Mouse (Mus musculus) bone marrow, adult 2 months (tissue): ENCODE data around the gene Lix1l. TPM values are rescaled to one million over a fixed set of nuclear protein-coding genes. Genes with fewer than 3 reads are reported as not detected.

ENCODE experiments used
- H3K27ac ChIP-seq: fragments of 200-500 bp; 2 replicates; pipeline ENCODE4 v1.5.1; 2012; ENCODE audit warnings: low read depth, mild to moderate bottlenecking, control low read depth, inconsistent platforms, low read length; ENCODE audit not compliant: control insufficient read depth, poor library complexity, insufficient read depth
- H3K4me1 ChIP-seq: fragments of 200-500 bp; 2 replicates; pipeline ENCODE4 v1.6.1; 2011; ENCODE audit warnings: low read length; ENCODE audit not compliant: control insufficient read depth, insufficient read depth
- H3K4me3 ChIP-seq: fragments of 200-500 bp; replicated peaks from 2 replicates; pipeline ENCODE3; 2011; ENCODE audit warnings: mild to moderate bottlenecking, low read depth, low read length, control low read depth; ENCODE audit not compliant: control insufficient read depth
- CTCF ChIP-seq: fragments of 200-500 bp; IDR thresholded peaks from 2 replicates; pipeline ENCODE4 v1.5.1; 2011; ENCODE audit warnings: low read length, control low read depth; ENCODE audit not compliant: control insufficient read depth, insufficient read depth
- POLR2A ChIP-seq: fragments of 200-500 bp; IDR thresholded peaks from 2 replicates; pipeline ENCODE4 v1.6.1; 2011; ENCODE audit warnings: low read depth, mild to moderate bottlenecking, control low read depth, low read length, borderline replicate concordance; ENCODE audit not compliant: control insufficient read depth
- WGBS: fragments of 180-500 bp; shearing (Covaris S2); methylation state at CpG from one replicate; pipeline ENCODE4 v1.1.7; 2018; 5-methylcytosine and 5-hydroxymethylcytosine counted together
- polyA plus RNA-seq: library from polyadenylated mRNA; stranded (reverse); fragments of >200 nt; gene quantifications from 2 replicates; pipeline ENCODE4 v1.2.4, GENCODE M21; 2011; ENCODE audit warnings: low replicate concordance; ENCODE audit not compliant: missing spikeins, insufficient read depth, insufficient read length

The Lix1l gene
- polyA plus RNA-seq, 1 experiment, result 5.7 TPM

DNA sequence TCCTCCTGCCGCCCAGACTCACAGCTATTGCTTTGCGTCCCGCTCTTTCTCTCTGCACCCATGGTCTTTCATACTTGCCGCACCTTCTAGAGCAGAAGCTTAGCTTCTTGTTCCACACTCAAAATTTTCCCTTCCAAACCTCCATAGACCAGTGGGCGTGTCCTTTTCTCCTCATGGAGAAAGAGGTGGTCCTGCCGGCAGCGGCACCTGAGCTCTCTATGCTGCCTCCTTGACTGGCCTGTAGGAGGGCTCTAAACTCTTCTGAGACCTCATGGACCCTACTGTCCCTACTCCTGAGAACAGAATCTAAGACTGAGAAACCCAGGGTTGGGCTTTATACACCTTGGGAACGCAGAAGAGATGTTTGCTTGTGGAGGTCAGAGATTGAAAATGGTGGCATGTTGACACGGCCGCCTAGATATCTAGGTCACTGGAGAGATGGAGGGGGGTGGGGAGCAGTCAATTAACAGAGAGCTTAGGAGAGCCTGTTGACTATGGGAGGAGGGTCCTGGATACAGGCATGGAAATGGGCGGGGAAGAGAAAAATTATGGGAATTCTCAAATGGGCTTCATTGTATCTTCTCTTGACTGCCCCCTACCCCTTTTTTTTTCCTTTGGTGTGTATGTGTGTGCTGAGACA is 30.9 kb upstream of the Lix1l start:
- TF ChIP-seq POLR2A (no peak), CTCF (no peak)
- 88% methylated on average over 11 of the region's 11 CpGs for WGBS
- no peak overlapping the region for H3K27ac ChIP-seq

DNA sequence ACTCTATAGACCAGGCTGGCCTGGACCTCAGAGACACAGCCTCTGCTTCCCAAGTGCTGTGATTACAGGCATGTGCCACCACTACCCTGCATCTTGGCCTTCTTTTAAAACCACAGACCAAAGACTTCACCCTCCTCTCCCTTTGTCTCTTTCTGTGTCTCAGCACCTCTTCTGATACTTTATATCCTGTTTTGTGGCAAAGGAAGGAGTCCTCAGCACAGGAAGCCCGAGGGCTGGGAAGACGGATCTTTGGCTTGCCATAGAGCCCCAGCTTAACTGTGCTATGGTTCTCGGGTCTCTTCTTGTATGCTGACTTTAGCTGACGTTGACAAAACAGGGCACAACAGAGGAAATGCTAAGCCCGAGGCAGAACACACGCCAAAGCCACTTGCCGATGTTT is 30.3 kb upstream of the Lix1l start:
- Histone ChIP-seq H3K4me1 (peaks cover 7% of the 10 kb centered on the region; the same call in 1 of the 2 replicates), H3K4me3 (no peak overlapping the region), H3K27ac (no peak overlapping the region)
- TF ChIP-seq CTCF (no peak), POLR2A (no peak)
- WGBS, result 33% methylated on average over 7 of the region's 7 CpGs

More for the DNA sequence above, 30.9 kb upstream of the Lix1l start:
- Histone ChIP-seq H3K4me3 (no peak overlapping the region), H3K4me1 (peaks cover 9% of the 10 kb centered on the region)

DNA sequence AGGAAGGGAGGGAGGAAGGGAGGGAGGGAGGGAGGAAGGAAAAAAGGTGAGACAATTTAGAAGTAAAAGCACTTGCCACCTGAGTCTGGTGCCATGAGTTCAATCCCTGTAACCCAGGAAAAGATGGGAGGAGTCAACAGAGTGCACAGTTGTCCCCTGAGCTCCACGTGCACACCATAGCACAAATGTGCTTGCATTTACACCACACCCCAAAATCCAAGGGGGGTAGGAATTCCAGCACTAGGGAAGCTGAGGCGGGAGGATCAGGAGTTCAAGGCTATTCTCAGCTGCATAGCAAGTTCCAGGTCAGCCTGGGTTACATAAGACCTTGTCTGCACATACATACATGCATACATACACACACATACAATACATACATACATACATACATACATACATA is 29.6 kb upstream of the Lix1l start:
- TF ChIP-seq CTCF (no peak), POLR2A (no peak)
- H3K27ac ChIP-seq, result no peak overlapping the region
- peaks cover 7% of the 10 kb centered on the region; the same call in 1 of the 2 replicates for H3K4me1 ChIP-seq
- WGBS, result 70% methylated on average over 2 of the region's 2 CpGs
- no peak overlapping the region for H3K4me3 ChIP-seq

DNA sequence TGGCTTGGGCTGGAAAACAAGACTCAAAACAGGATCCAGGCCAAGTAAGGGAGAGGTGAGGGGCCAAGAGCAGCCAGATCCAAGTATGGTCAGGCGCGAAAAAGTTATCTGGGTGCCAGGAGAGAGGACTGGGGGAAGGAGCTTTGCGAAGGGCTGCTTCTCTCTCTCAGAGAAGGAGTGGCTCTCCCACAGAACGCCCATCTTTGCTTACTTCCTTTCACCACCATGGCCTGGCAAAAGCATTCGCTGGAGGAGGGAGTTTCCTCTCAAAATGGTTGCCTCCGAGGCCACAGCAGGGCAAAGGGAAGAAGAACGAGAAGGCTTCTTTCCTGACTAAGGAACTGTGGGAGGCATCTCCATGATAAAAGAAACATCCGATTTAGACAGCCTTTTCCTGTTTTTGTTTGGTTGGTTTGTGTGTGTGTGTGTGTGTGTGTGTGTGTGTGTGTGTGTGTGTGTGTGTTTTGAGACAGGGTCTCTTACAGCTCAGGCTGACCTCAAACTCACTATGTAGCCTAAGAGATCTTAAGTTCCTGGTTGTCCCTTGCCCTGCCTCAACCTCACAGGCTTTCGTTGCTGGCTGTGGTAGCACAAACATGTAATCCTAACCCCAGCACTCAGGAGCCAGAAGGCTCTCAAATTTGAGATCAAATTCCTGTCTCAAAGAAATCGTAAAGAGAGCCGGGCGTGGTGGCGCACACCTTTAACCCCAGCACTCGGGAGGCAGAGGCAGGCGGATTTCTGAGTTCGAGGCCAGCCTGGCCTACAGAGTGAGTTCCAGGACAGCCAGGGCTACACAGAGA is 28.9 kb upstream of the Lix1l start:
- 53% methylated on average over 16 of the region's 16 CpGs for WGBS
- Histone ChIP-seq H3K4me3 (no peak overlapping the region), H3K27ac (peak overlapping the region; percentile 24), H3K4me1 (peaks cover 6% of the 10 kb centered on the region; the same call in 1 of the 2 replicates)
- no peak for TF ChIP-seq POLR2A
- TF ChIP-seq CTCF, result no peak

DNA sequence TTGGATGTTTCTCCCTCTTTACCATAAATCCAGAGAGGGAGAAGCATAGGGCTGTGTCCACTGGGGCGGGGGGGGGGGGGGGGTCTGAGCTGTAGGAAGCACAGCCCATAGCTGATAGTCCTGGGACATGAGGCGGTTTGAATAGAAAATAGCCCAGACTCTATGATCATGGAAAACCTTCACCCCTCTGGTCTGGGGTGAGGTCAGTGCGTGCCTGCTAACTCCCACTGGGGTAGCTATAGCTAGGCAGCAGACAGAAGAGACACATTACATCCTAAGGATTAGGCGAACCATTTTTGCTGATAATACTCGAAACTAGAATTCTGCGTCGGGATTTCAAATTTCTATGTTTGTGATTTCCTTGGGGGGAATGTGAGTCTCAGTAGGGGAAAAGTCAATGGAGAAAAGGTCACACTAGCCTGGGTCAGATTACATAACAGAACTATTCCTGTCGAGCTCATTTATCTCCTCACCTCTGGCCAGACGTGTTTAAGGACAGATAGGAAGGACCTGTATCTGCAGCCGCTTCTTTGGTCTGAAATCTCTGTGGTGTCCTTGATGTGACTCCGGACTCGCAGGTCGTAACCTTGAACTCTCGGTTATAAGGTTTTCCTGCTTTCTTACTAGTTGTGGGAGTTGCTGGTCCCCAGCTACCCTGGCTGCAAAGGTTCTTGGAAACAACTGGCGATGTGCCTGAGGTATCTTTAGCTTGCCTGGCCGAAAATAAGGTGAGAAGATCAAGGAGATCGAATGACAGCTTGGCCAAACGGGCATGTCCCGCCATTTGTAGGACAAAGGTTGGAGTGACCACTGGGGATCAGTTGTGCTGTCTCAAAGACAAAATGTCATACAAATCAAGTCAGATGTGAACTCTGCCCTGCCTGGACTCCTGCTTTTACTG is 27.1 kb upstream of the Lix1l start:
- Histone ChIP-seq H3K27ac (no peak overlapping the region), H3K4me1 (peaks cover 6% of the 10 kb centered on the region; the same call in 1 of the 2 replicates), H3K4me3 (no peak overlapping the region)
- TF ChIP-seq CTCF (no peak), POLR2A (no peak)
- 77% methylated on average over 19 of the region's 19 CpGs for WGBS

DNA sequence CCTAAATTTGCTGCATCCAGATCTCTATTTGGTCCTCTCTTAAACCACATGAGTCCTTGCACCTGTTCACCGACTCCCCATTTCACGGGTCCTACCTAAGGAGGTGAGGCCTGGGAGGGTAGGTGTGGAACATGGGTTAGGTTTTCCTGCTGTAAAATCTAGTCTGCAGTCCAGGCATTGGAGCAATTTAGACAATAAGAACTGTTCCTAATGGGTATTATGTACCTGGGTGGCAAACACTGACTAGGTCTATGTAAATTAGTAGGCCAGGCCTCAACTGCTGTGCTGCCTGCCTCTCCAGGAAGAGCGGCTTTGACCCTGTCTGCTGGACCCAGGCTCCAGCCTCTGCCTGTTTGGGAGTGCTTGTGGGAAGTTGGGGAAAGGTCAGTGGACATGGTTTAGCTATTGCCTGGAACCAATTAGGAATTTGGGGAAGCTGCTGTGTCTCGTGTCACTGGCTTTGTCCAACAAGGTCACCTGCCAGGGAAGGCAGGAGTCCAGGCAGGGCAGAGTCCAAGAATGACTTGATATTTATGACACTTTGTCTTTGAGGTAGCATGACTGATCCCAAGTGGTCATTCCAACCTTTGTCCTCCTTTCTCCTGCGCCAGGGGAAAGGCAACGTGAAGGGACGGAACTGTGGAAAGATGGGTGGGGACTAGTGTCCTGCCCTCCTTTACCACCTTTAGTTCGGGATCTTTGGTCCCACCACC is 25.5 kb upstream of the Lix1l start:
- H3K4me1 ChIP-seq, result peaks cover 6% of the 10 kb centered on the region; the same call in 1 of the 2 replicates
- H3K27ac ChIP-seq, result no peak overlapping the region
- 87% methylated on average over 8 of the region's 8 CpGs for WGBS
- TF ChIP-seq CTCF (no peak), POLR2A (no peak)
- no peak overlapping the region for H3K4me3 ChIP-seq

DNA sequence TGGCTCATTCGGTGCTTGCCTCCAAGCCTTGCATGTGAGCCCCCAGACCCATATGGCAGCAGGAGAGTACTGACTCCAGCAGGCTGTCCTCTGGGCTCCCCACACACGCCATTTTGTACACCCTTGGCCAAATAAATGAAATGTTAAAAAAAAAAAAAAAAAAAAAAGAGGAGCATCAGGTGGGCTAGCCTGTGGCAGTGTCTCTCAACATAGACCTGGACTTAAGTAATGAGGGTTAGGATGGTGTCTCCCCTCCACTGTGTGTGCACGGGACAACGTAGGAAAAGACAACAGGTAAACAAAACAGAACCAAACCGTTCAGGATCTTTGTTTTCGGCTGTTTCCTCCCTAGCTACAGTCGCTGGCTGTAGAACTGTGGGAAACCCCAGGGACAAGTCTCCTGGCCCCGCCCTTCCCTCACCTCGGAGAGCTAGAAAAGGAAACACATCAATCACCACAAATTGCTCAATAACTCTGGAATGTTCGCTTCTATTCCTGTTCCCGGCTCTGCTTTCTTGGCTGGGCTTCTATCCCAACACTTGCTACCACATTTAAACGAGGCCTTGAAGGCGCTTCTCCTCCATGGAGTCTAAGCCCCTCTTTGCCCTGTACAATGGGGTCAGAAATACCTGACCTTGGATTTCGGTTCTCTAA is 24.8 kb upstream of the Lix1l start:
- H3K4me3 ChIP-seq, result peak overlapping the region; percentile 24
- H3K27ac ChIP-seq, result peak overlapping the region; percentile 50; the same call in 1 of the 2 replicates
- TF ChIP-seq POLR2A (no peak), CTCF (no peak)
- WGBS, result 14% methylated on average over 14 of the region's 14 CpGs
- H3K4me1 ChIP-seq, result peaks cover 6% of the 10 kb centered on the region; the same call in 1 of the 2 replicates
